Mouse (Mus musculus): Measurements from ENCODE around the gene Aldh3a1.

GRCm38 (mm10) chr11:61190776-61191175 lies 16.6 kb upstream of the Aldh3a1 start:
- TF ChIP-seq POLR2A (IDR thresholded peaks at IDR 0.05; ENCODE audit: insufficient read depth, low read depth, low read length) (no peak), CTCF (IDR thresholded peaks at IDR 0.05) (no peak), EP300 (IDR thresholded peaks at IDR 0.05; ENCODE audit: insufficient read depth, low read depth, low read length) (no peak)

Data from heart, adult 2 months (tissue).